Mouse (Mus musculus): ENCODE measurements around the gene Aurkb.

The Aurkb gene

DNA sequence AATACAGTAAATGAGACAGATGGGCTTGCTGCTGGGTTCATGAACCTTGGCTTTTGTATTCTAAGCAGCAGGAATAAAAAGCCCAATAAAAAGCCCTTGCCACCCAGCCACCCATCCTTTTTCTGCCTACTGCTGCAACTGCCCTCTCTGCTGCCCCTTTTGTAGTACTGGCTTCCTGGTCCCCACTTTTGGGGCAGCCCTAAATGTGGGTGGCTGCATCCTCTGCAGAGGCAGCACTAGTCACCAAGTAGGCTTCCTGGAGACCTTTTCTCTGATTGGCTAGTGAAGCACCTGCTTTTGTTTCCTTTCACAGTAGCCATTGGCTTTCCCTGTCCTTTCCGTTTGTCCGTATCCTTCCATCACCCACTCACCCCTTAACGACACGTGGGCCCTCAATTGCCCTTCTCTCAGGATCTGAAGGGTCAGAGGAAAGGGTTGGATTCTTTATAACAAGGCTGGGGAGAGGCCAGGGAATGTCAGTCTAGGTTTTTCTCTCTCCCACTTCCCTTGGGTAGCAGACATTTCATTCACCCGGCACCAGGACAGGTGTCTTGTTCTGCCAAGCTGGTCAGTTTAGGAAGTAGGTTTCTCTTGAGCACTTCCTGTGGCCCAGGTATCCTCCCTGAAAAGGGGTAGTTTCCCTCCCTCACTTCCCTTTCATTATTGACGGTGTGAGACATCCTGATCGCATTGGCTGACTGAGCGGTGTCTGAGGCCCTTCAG, 52.8 kb downstream of the Aurkb start:
- peak in 1 of 2 experiments; percentile 56 for DNase-seq (ENCODE audit: low spot score in 2 of 2)

DNA sequence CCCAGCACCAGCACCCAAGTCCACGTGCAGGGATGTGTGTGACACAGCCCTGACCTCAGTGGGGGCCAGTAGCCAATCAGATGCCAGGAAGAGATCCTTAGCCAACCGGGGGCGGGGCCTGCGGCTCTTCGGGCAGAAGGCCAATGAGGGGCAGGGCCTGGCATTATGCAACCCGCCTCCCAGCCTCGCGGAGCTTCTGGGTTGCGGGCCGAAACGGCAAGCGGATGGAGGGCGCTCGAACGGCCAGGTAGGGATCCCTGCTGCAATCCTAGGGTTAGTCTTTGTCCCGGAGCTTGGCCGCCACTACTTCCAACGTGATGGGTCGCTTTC, 53.3 kb downstream of the Aurkb start:
- peak; percentile 95 to 97 for DNase-seq (ENCODE audit: low spot score in 2 of 2)

GRCm38 (mm10) chr11:69099177-69099914, 53.9 kb downstream of the Aurkb start:
- peak; percentile 59 to 65 for DNase-seq (ENCODE audit: low spot score in 2 of 2)

DNA sequence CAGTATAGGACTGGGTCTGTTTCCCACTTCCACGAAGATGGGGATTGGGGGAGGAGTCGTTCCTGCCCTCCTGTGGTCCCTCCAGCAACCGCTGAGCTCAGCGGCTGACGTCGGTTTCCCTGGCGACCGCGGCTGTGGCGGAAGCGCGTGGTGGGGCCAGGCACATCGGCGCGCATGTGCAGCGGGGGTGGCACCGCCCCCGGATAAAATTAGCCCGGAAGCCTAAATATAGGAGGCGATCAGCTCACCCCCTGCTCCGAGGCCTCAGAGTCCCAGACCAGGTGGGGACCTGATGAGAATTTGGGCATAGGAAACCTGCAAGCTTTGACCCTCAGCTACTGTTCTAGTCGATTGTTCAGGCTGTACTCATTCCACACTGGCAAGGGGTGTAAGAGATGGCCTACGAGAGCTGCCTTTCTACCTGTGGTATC, 54.5 kb downstream of the Aurkb start:
- DNase-seq (ENCODE audit: low spot score in 2 of 2) = peak; percentile 92 to 94

DNA sequence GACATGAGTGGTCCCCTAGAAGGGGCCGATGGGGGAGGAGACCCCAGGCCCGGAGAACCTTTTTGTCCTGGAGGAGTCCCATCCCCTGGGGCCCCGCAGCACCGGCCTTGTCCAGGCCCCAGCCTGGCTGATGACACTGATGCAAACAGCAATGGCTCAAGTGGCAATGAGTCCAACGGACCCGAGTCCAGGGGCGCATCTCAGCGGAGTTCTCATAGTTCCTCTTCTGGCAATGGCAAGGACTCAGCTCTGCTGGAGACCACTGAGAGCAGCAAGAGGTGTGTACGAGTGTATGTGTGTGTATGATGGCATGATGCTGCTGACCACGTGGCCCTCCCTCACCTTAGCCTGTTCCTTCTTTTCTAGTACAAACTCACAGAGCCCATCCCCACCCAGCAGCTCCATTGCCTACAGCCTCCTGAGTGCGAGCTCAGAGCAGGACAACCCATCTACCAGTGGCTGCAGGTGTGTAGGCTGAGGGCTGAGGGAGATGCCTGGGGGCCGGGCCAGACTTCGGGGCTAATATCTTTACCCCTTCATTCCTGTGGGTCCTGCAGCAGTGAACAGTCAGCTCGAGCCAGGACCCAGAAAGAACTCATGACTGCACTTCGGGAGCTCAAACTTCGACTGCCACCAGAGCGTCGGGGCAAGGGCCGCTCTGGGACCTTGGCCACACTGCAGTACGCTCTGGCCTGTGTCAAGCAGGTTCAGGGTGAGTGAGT, 55.4 kb downstream of the Aurkb start:
- DNase-seq (ENCODE audit: low spot score in 2 of 2) = no peak

All from right cerebral cortex, adult 2 months (tissue).